Mouse (Mus musculus) natural killer cell, adult 2 months (primary cell): Measurements from ENCODE around the gene Ifnb1.
"Not testable (repeated sequence)": the region's sequence is repeated elsewhere in the genome, so short reads cannot be mapped to it uniquely, and the experiment has no call there.

Experiments
- DNase-seq, 2 experiments: peaks; one replicate each; pipeline ENCODE4 v3.0.0; 2022; ENCODE audit warnings: low spot score in 2 of 2

Gene Ifnb1

GRCm38 (mm10) chr4:88522674-88523073, at the start of gene Ifnb1:
TSS of gene Ifnb1 (minus strand) at chr4:88522774.
- no peak for DNase-seq

DNA sequence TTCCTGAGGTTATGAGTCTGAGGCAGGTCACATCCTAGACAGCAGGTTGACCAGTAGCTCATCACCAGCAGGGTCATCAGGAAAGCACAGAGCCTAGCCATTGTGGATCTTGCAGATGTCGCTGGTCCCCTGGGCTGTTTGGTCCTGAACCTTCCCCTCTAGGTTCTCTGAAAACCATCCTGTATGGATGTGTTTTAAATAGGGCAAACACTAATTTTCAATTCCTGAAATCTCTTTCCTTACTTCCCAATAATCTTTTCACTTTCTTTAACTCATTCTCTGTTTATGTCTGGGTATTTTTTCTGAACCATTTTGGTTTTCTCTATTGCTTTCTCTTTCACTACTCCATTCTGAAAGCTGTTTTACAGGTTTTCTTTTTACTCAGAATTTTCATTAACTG, 49.1 kb upstream of the Ifnb1 start, which contains the start of gene Ifna14:
Ifna14 (minus strand) TSS at position 101 of the 400 bp plus-strand sequence.
- DNase-seq, result no peak

- no peak for DNase-seq
Measured at GRCm38 (mm10) chr4:88561791-88562190, 39.2 kb upstream of the Ifnb1 start.

- not testable (repeated sequence) for DNase-seq
Measured at GRCm38 (mm10) chr4:88558145-88558544, 35.6 kb upstream of the Ifnb1 start, which contains the start of gene Ifna15. TSS of gene Ifna15 (minus strand) at chr4:88558245.

DNA sequence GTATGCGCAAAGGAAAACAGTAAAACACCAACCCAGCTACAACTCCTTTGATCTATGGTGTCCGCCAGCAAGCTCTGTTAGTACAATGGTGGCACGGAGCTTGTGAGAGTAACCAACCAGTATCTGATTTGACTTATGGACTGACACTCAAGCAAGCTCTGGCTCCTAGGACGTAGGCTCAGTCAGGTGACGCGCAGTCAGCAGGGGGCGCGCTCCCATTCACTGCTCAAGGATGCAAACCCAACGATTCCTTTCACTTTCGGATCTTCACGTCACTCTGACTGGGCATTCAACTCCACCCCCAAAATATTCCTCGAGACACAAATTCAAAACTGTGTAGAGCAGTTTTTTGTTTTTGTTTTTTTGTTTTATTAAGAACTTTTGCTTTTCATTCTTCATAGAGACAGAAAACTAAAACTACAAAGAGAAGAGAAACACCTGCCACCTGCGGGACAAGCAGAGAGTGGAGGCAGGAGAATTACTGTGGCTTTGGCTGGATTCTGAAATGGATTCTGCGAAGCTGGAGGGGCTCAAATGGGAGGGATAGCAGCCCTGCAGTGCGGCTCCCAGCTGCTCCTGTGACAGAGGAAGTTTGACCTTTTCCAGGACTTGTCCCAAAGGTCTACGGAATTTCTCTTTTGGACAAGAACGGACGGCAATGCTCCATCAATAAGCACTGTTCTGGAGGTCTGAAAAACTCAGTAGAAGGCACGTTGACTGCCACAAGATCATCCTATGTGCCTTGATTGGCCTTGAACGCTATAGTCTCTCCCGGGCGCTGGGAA, 27.8 kb upstream of the Ifnb1 start:
- peak; percentile 75 to 80 for DNase-seq

GRCm38 (mm10) chr4:88547986-88548385, 25.4 kb upstream of the Ifnb1 start:
- no peak for DNase-seq

DNA sequence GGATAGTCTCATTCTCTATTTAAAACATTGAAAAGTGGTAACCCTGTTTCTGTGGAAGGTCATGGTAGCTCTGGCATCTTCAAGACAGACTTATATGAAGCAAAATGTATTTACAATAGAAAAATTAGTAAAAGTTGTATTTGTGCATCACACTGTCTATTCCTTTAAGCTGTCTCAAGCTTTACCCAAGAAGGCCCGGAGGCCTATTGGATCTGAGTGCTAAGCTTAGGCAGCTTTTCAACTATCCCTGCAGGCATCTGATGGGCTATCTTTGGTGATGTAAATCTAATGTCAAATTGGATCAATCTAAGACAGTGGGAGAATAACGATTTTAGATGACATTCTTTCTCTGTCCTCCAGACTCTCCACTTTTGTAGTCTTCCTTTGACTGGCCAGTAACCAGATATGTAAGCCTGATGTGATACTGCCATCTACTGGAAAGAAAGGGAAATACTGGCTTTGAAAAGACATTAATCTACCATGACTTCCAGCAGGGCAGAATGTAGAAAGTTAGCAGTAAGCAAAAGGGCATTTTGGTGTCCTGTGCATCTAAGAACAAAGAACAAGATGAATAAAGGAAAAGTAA, 21.2 kb upstream of the Ifnb1 start:
- peak; percentile 10 to 11 for DNase-seq

DNA sequence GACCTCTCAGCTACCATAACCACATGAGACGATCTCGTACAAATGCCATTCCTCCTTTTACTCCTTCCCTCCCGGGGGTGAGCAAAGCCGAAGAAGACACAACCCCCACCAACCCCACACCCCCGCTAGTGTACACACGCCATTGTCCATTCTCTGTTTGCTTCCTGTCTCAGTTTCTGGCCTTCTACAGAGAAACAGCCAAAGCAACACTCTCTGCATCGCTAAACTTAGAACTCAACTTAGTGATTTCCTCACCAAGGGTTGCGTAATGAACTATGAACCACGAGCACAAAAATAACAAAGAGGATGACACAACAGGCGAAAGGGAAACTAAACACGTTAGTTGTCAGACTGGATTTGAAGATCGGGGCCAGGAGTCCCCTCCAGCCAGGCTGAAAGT, 14.8 kb upstream of the Ifnb1 start:
- DNase-seq, result peak in 1 of 2 experiments; percentile 15

DNA sequence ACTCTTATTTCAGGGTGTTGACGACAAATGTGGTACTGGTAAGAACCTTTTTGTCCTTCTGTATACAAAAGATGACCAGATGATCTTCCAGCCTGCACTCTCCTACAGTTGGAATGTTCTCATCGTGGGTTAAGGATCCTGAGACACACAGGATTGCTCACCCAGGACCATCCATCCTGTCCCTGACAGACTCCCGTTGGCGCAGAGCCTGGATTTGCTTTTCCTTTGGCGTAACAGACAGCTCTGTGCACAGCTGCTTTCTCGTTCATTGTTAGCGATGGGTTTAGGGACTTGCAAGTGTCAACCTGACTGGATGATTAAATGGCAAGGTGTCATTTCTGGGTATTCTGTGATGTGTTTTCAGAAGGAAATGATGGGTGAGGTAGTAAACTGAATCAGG, 14.1 kb upstream of the Ifnb1 start:
- no peak for DNase-seq

DNA sequence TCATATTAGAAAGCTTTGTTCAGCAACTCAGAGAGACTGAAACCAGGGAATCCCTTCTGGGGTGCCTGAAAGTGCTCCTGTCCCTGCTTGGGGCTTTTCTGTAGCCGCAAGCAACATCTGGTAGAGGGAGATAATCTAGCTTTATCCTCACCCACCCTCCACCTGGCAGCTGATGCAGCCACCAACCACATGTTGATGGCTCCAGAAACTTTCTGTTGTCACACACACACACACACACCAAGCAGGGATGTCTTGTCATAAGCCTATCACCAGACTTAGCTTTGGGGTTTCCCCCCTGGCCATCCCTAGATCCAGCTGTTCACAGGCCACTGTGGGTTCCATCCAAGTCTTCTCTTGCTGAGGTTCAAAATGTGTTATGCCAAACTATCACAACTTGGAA, 13.2 kb upstream of the Ifnb1 start:
- no peak for DNase-seq

DNA sequence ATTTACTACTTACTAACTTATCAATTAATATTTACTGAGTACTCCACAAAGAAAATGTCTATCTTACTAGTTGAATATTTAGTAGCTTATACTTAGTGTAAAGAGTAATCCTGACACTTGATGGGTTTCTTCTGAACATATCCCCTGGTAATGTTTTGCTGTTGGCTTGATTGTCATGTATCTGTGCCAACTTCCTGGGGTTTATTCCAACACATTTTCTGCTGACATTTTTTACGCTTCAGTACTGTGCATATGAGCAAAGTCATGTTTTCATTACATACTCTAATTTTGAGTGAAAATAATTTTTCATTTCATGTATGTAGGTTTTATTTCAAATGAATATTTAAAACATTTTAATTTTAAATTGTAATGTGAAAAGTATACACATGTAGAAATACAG, 12.3 kb upstream of the Ifnb1 start:
- DNase-seq, result no peak

DNA sequence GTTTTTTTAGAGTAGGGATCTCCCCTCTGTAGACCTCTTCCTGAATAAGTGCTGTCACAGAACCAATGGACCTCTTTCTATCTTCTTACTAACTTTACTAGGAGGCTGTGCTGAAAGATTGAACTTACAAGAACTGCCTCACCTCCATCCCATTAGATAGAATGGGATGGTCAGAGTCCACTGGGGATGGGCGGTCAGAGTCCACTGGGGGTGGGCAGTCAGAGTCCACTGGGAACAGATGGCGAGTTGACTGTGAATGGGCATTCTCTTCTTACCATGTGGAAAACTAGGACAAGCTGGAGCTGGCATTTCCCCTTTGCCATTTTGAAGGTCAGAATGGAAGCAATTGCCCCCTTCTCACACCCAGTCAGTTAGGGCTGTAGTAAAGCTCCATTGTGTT, 10.9 kb upstream of the Ifnb1 start:
- no peak for DNase-seq

GRCm38 (mm10) chr4:88530892-88531291, 8.3 kb upstream of the Ifnb1 start:
- no peak for DNase-seq

- no peak for DNase-seq
Measured at GRCm38 (mm10) chr4:88530271-88530670, 7.7 kb upstream of the Ifnb1 start.

- DNase-seq, result no peak
Measured at GRCm38 (mm10) chr4:88526379-88527049, 3.9 kb upstream of the Ifnb1 start.

- no peak for DNase-seq
Measured at GRCm38 (mm10) chr4:88525393-88525792, 2.8 kb upstream of the Ifnb1 start.

GRCm38 (mm10) chr4:88523241-88523640, 667 bp upstream of the Ifnb1 start:
- no peak for DNase-seq

DNA sequence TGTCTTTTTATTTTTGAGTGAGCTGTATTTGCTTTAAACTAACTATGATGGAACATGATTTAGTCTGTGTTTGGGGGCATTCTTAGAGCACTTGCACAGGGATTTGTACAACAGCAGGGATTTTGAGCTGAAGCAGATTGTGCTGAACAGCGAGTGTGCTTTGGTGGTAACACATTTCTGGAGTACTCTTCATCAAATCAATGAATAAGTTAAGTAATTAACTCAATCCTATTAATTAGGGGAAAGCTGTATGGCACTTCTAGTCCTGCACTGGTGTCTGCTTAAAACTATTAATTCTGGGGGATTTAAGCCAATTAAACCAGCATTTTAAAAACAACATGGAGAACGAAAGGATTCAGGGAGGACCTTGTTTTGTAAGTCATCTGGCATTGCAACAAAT, 4.6 kb downstream of the Ifnb1 start:
- no peak for DNase-seq

GRCm38 (mm10) chr4:88515711-88516211, 6.8 kb downstream of the Ifnb1 start:
- DNase-seq, result no peak

DNA sequence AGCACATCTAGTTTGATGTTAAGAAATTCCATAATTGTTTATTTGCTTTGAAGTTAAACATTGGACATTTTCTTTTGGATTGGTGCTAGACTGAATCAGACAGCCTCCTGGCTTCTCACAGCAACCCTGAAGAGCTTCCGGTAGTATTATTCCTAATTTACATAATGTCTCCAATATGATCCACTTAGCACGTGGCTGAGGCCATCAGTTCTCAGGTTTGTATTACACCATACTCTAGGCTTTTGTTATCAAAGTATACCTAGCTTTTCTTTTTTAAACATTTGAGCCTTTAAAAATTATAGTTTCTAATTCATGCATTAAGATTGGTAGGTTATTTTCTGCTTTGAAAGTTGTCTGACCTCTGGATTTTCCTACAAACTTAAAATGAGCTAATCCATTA, 7.3 kb downstream of the Ifnb1 start:
- DNase-seq, result no peak

DNA sequence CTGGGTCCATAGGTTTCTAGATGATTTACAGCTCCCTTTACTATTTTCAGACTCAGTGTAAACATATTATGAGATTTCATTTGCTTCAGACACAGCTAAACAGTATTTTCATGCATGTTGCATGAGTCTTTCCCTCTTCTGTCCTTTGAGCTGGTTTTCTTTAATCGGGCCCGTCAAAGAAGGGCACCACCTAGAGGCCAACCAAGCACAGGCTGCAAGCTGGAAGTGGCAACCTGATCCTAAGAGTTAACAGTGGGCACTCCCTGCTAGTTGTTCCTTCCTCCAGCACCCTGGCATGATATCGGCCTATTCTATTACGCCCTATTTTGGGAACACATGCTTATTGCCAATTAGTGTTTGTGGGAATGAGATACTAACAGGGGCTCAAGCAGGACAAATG, 8.2 kb downstream of the Ifnb1 start:
- peak in 1 of 2 experiments; percentile 16 for DNase-seq

GRCm38 (mm10) chr4:88513743-88514142, 8.8 kb downstream of the Ifnb1 start:
- DNase-seq, result no peak

DNA sequence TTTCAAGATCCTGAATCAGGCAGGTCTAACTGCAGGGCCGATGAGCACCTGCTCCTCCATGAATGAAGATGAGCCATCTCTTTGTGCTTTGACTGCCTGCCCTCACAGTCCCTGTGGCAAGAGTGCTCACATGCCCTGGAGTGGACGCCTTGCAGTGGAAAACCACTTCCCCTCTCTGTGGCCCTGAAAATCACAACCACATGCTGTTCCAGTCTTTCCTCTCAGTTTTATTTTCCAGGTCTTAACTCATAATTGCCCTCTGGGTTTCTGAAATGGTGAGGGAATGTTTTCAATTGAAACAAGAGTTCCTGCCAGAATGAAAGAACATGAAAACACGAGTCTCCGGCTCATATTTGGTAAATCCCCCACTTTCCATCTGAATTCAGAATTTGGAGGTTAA, 18.8 kb downstream of the Ifnb1 start:
- no peak for DNase-seq
